Mouse (Mus musculus): ENCODE results near the gene C2cd4c. TPM values are rescaled to one million over a fixed set of nuclear protein-coding genes. Genes with fewer than 3 reads are reported as not detected.

The C2cd4c gene
- 9.8 and 11.3 TPM in 2 replicates for polyA plus RNA-seq (2012; rRNA removed)

DNA sequence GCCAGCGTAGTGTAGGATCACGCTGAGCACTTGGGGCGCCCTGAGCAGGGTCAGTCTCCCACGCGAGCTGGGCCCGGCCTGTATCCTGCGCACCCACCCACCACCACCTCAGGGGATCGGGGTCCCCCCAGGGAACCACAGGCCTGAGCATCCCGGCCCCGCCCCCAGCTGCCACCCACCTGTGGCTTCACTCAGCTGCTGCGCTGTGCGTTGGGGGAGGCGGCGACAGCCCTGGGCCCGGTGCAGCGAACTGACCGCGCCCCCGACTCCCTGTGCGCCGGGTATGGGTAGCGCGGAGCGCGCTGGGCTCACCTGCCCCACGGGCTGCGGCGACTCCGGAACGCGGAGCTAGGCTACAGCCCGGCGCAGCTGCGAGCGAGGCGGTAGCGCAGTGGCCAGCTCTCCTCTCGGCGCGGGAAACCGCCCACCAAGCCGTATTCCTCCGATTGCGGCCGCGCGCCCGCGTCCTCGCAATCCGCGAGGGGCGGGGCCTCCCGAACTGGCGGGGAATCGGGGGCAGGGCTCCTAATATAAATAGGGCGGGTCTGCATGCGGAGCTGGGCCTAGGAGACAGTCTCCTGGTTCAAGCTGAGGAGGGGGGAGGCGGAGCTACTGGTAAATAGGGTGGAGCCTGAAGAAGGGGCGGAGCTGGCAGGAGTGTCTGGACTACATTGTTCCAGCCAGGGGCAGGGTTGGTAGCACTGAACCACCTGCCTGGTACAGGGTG, at the start of gene C2cd4c:
C2cd4c (minus strand) TSS at position 448 of the 727 bp plus-strand sequence.
- peak in 1 of 2 experiments; percentile 69 for DNase-seq (ENCODE audit: extremely low spot score in 1 of 2, low spot score in 1 of 2)

DNA sequence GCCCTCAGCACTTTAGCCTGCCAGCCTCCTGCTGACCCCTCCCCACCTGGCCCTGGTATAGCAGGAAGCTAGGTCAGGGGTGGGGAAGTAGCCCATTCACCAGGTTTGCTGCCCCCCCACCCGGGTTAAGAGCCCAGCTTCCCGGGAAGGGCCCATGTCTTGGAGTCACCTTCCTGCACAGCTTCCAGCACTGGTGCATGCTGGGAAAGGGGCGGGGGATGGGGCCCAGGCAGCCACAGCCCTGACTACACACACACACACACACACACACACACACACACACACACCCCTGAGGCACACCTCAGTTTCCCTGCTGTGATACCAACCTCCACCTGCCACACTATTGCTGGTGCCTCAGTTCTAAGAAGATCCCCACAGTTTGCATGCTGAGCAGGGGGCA, 48.0 kb upstream of the C2cd4c start:
- DNase-seq (ENCODE audit: extremely low spot score in 1 of 2, low spot score in 1 of 2): no peak

DNA sequence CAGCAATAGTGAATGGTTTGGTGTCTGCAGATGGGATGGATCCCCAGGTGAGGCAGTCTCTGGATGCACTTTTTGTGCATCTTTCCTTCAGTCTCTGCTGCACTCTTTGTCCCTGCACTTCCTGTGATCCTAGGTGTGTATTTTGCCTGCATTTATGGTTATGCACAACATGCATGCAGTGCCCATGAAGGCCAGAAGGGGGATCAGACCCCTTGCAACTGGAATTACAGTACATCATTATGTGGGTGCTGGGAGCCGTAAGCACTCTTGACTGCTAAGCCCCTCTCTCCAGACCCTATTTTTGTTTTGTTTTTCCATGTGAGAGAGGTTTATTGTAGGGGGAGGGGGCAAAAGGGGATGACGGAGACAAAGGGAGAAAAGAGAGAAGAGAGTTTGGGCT, 46.5 kb upstream of the C2cd4c start:
- no peak for DNase-seq (ENCODE audit: extremely low spot score in 1 of 2, low spot score in 1 of 2)

DNA sequence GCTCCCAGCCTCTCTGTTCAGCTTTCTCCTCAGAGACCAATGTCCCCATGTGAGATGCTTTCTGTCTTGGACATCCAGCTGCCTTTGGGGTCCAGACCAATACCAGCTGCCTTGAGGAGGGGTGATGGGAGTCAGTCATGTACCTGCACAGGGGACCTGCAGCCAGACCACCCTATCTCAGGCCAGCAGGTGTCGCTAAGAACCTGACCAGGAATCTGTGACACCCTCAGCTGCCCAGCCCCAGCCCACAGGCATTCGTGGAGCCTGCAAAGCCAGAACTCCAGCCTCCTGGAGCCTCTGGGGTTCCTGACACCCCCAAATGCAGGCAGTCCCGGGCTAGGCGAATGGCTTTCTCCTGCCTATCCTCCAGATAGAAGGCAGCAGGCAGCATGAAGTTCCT, 45.0 kb upstream of the C2cd4c start:
- no peak for DNase-seq (ENCODE audit: extremely low spot score in 1 of 2, low spot score in 1 of 2)

DNA sequence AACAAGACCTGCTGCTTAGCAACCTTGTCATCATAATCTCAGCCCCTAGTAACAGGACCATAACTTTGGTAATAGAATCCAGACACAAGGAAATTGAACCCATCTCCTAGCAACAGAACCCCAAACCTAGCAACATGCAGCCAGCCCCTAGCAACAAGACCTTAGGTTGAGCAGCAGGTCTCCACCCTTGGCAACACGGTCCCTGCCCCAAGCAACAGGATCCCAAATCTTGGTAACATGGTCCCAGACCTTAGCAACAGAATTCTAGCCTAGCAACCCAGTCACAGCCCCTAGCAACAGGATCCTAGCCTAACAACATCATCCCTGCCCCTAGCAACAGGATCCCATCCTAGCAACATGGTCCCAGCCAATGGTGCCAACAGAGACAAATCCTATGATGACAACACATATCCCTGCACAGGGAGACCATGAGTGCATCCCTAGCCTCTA, 41.1 kb upstream of the C2cd4c start:
- peak in 1 of 2 experiments; percentile 47 for DNase-seq (ENCODE audit: extremely low spot score in 1 of 2, low spot score in 1 of 2)

DNA sequence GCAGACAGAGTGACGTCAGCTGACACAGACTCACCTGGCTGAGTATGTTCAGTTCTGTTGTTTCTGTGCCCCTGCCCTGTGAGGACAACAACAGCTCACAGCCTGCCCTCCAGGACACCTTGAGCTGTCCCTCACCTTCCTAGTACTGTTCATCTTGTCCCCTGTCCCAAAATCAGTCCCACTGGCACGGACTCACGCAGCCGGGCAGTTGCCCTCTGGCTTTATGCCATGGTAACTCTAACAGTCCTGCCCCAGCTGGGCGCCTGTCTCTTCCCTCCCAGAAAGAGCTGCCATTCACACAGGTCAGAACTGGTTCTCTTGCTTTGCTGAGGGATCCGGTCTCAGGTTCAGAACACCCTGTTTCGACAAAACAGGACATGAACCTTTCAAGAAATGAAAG, 39.0 kb upstream of the C2cd4c start:
- DNase-seq (ENCODE audit: extremely low spot score in 1 of 2, low spot score in 1 of 2): no peak

DNA sequence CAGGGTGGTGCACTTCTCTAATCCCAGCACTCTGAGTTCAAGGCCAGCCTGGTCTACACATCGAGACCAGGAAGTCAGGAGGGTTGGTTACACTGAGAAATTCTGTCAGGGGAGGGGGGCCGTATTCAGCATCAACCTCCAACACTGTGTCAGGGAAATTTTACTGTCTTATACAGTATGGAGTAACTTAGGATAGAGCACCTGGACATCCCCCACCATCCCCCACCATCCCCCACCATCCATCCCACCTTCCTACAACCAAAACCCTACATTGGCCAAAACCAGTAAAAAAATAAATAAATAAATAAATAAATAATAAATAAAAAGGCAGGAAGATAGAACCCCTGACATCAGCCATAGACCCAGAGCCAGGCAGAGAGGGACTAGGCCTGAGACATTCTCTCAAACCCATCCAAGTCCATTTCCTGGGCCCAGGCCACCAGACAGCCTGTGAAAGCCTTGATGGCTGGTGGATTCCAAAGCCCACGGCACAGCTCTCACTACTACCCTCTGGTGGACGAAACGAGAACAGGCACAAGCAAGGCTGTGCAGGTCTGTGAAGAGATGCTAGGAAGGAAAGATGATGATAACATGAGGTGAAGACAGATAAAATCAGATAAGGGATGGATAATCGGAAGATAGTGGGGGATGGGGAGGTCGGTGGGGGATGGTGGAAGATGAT, 35.4 kb upstream of the C2cd4c start:
- DNase-seq (ENCODE audit: extremely low spot score in 1 of 2, low spot score in 1 of 2): peak in 1 of 2 experiments; percentile 91

DNA sequence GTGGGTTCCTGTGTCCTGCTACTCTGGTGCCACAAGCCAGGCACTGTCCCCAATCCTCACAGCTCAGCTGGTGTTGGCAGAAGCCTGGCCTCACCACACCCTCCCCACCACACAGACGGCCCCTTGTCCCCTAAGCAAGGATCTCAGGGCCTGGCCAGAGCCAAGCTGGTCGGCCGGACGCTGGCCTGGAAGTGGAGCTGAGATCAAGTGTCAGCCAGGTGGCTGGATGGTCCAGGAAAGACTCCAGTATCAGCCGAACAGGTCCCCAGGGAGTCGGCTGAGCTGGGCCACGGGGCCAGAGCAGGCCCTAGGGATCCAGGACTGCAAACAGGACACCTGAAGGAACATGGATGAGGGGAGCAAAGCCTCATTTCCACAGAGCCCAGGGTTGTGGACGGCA, 31.9 kb upstream of the C2cd4c start, which contains the start of gene Odf3l2:
Odf3l2 (minus strand) TSS at position 28 of the 400 bp plus-strand sequence.
- DNase-seq (ENCODE audit: extremely low spot score in 1 of 2, low spot score in 1 of 2): no peak

DNA sequence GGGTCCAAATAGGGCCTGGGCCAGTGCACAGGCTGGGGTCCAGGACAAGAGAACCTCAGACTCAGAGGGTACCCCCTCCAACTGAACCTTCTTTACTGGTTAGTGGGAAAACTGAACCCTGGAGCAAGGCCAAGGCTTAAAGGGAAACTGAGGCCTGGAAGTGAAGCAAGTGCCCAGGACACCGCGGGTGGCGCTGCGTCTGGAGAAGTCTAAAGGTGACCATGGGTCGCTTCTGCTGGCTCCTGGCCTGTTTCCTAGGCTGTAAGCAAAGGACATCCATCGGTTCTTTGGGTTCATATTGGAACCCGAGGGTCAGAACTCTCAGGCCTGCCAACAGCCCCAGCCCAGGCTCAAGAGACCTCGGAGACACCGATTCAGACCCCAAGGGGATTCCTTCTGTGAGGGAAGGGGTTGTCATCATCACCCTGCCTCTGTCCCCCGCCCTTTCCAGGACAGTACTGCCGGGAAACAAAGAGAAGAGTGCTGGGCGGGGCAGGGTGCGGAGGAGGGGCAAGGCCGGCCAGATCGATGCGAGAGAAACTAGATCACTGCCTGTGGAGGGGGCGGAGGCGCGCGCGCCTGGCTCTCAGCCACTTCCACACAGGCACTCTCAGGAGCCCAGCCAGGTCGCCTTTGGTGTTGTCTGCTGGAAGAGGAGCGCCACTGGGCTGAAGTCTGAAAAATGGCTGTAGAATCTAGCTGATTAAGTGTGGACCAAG, 24.8 kb upstream of the C2cd4c start:
- DNase-seq (ENCODE audit: extremely low spot score in 1 of 2, low spot score in 1 of 2): peak in 1 of 2 experiments; percentile 68

DNA sequence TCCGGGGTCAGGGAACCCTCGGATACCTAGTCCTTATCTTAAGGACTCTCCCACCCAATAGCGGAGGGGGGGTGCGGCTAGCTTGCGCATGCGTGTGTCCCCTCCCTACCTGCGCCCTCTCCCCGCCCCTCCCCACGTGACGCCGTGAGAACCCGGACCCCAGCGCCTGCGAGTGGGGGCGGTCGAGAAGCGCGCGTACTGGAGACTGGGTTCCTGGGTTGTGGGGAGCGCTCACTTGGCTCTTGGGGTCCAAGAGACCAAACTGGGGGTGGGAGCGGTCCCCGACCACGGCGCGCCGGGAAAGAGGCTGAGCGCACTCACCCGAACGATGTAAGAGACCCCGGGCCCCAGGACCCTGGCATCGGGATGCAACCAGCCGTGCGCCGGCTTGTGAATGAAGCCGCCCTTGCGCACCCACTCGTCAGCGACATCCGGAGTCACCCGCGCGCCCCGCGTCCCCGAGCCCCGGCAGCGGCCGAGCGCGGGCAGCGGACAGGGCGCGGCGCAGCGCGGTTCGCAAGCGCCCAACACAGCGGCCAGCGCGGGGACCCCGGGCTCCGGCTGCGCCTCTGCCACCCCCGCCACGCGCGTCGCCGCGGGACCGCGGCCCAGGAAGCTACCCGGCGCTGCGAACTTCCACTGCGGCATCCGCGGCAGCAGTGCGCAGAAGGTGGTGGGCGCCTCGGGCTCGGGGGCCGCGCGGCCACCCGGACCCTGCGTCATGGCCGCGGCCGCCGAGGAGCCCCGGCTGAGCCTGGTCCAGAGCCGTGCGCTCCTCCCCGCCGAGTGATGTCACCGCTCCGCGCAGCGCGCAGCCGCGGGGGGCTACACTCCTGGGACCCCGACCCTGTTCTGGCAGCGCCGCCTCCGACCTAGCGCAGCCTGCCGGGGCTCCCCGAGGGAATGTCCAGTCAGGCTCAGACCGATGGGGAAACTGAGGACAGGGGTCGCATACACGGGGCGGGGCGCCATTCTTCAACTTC, 23.6 kb upstream of the C2cd4c start, which contains the start of gene Shc2:
Shc2 (minus strand) TSS at position 791 of the 983 bp plus-strand sequence.
- DNase-seq (ENCODE audit: extremely low spot score in 1 of 2, low spot score in 1 of 2): peak; percentile 62 to 87

DNA sequence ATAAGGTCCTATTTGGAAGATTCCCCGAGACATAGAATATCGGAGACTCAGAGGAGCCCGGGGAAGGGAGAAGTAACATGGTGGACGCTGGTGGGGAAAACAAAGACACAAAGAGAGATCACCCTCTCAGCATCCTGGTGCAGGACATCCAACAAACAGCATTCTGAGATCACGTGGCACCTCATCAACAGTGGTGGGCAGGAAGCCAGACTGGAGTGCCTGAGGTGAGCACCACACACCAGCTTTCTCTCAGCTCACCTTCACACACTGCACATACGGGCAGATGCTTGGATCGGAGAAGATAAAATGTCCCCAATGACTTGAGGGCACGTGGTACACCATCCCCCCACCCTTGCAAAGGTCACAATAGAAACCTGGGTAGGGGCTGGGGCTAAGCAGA, 22.5 kb upstream of the C2cd4c start:
- DNase-seq (ENCODE audit: extremely low spot score in 1 of 2, low spot score in 1 of 2): no peak

DNA sequence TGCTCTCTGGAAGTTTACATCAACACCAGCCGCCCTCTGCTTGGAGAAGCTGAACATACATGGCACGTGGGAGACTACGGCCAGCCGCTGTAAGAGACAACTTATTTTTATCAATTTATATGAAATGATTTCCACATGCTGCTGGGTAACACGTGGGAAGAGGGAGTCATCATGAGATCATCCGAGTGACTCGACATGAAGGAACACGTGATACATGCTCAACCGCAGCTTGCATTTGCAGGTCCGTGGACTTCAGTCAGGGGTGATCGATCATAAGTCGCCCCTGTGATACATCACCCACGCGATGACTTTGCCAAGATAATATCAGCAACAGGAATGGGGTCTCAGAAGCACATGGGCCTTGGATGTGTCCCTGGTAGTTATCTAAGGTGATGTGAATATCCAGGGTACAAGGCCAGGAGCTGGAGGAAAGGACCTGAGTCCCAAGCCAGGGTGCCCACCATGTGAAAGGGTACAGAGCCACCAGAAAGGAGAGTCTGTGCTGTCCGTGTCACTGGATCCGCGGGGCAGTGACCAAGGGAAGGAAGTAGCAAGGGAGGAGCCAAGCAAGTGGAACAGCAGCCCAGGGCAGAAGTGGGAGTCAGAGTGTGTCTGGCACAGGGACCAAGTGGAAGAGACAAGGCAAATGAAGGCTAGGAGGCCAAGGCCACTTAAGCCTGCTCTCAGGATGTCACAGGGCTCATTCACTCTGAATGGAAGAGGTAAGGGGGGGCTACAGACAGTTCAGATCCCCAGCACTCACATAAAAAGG, 19.4 kb upstream of the C2cd4c start:
- DNase-seq (ENCODE audit: extremely low spot score in 1 of 2, low spot score in 1 of 2): peak in 1 of 2 experiments; percentile 64

DNA sequence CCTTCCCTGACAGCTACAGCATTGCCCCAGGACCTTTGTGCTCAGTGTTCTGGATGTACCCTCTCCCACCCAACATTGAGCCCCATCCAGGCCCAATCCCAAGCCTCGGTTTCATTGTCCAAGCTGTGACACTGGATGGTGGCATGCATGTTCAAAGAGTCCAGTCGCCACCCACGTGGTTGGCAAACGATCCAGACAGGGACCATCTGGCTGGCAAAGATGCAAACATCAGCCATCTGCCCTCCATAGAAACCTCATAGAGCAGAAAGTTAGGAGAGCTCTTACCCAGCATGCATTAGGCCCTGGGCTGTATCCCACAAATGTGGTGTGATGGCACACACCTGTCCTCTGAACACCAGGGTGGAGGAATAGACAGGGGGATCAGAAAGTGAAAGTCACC, 17.6 kb upstream of the C2cd4c start:
- DNase-seq (ENCODE audit: extremely low spot score in 1 of 2, low spot score in 1 of 2): peak; percentile 72 to 79

DNA sequence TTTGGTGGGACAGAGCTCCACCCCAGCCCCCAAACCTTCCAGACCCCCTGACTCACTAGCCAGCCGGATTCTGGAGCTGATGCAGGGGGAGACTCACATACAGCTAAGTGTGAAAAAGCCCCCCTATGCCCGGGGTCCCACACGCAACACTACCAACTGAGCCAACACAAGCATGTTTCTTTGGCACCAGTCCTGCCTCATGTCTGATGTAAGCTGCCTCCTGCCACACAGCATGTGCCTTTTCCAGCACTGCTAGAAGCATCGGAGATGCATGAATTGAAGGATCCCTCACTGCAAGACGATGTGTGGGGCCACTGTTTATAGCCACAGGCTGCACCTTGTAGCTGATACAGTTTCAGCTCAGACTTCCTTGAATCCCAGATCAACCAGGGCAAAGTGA, 14.6 kb upstream of the C2cd4c start:
- no peak for DNase-seq (ENCODE audit: extremely low spot score in 1 of 2, low spot score in 1 of 2)

DNA sequence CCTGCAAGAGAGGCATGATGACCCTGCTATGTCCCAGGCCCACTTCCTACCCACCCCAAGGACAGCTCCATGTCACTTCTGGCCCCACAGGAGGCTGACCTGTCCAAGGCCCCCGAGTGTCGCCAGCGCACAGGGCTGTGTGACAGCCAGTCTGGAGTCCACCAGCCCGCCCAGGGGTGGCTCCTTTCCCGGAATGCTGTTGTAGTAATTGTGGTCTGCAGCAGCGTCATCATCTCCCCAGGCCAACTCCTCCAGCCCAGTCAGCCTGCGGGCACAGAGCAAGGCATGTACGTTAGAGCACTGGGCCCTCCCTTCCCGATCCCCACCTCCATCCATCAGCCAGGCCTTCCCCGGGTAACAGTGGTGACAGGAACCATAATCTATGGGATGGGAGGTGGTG, 12.3 kb upstream of the C2cd4c start:
- DNase-seq (ENCODE audit: extremely low spot score in 1 of 2, low spot score in 1 of 2): no peak

DNA sequence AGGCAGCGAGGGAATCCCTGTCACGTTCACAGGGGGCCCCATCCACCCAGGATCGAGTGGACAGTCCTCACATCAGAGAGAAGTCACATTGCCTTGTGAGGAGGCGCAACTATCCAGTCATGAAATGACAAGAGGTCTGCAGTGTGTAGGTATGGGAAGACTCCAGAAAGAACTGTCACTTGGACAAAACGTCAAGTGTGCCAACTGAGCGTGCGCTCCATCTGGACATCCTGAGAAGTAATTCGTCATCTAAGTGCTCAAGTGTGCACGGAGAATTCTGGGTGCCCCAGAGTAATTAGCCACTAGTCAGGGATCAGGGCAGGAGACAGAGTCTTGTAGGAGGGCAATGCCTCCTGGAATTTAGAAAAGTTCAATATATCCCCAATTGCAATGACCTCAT, 11.6 kb upstream of the C2cd4c start:
- no peak for DNase-seq (ENCODE audit: extremely low spot score in 1 of 2, low spot score in 1 of 2)

DNA sequence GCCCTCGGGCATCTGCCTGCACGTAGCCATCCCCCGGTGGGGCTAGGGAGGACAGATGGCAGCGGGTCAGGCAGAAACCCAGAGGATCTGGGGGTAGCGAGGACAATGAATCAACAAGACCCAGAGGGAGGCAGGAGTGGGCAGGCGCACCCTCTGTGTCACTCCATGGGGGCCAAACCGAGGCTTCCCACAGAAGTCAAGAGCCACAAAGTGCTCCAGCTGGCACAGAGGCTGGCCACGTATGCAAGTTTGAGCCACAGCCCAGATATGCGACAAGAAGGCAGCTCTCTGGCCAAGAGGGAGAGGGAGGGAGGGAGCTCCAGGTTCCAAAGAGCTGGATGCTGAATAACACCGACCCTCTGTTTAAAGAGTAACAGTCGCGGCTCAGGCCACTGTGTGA, 10.1 kb upstream of the C2cd4c start:
- no peak for DNase-seq (ENCODE audit: extremely low spot score in 1 of 2, low spot score in 1 of 2)

DNA sequence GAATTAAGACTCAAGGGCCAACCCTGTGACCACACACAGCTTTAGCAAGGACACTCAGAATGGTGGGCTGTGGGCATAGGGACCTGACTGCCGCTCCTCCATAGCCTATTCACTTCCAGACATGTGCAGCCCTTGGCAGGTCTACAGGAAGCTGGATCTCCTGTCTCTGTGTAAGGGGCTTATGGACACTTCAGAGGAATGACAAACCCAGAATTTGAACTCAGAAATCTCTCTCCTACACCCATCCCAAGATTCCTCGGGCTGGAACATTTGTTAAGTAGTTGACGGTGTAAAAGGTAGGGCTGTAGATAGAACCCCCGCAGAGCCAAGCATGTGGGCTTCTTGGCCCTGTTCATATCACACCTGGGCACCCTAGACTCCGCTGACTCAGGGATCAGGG, 2.6 kb upstream of the C2cd4c start:
- no peak for DNase-seq (ENCODE audit: extremely low spot score in 1 of 2, low spot score in 1 of 2)

DNA sequence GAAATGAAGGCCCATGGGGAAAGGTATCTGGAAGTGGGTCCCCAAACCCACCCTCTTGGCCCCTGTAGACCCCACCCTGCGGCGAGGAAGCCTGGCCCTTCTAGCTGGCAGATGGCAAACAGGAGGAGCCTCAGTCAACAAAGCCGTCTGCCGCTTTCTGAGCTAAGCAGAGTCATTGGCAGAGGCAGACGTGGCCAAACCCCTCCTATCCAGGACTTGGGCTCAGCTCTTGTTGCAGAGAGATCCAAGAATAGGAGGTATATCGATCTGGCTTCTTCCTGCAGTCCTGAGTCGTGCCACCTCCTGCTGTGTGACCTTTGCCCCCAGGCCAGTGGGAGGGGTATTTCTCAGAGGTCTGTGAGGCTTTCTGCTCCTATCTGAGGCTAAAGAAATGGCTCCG, 2.0 kb upstream of the C2cd4c start:
- DNase-seq (ENCODE audit: extremely low spot score in 1 of 2, low spot score in 1 of 2): no peak

Measured in frontal cortex, adult 2 months (tissue).